Mouse (Mus musculus) testis, adult 2 months (tissue): Measurements from ENCODE around the gene Agap3.

ENCODE experiments used
- CTCF ChIP-seq: fragments of 200-500 bp; IDR thresholded peaks from 2 replicates; pipeline ENCODE4 v1.5.1; 2012; ENCODE audit warnings: low read depth, mild to moderate bottlenecking, inconsistent platforms, low read length, moderate library complexity; ENCODE audit not compliant: control insufficient read depth, insufficient read depth, insufficient replicate concordance
- POLR2A ChIP-seq: fragments of 200-500 bp; IDR thresholded peaks from 2 replicates; pipeline ENCODE4 v1.6.1; 2012; ENCODE audit warnings: low read depth, mild to moderate bottlenecking, inconsistent platforms, low read length, moderate library complexity; ENCODE audit not compliant: control insufficient read depth

DNA sequence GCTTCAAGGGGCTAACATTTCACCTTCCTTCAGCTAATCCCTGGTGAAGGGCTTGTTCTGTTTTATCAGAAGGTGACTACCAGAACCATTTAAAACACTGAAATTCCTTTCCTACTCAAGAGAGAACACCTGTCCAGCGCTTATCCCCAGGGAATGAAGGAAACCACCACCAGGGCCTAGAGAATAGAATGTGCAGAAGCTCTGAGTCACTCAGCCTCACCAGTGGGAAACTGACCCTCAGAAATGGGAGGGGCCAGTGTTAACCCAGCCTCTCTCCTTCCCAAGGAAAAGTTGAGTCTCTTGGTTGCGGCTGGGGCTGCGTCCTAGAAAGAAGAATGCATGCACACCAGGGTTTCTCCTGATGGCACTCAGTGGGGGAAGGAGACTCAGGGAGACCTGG, 3.1 kb downstream of the Agap3 start:
- TF ChIP-seq CTCF (no peak), POLR2A (no peak)
